Mouse (Mus musculus) T-helper 2 cell (primary cell): ENCODE results near the gene Skiv2l.

ENCODE experiments used
- in situ Hi-C: fragments of 300-600 bp; cut with MboI, MseI; formaldehyde crosslinking; loops from one replicate; pipeline ENCODE4 v1.15.1; 2025; ENCODE audit warnings: high pct_unique_total_duplicates

Skiv2l gene

GRCm38 (mm10) chr17:34874321-34874720, 24.3 kb upstream of the Skiv2l start:
- in situ Hi-C loops = no loop called here

GRCm38 (mm10) chr17:34865981-34866380, 16.0 kb upstream of the Skiv2l start:
- in situ Hi-C loops = no loop called here

GRCm38 (mm10) chr17:34862416-34863081, 12.5 kb upstream of the Skiv2l start, which contains the start of gene Cfb:
Cfb (minus strand) TSS chr17:34862518.
- in situ Hi-C loops = no loop called here

- in situ Hi-C loops = no loop called here
These were observed 11.8 kb upstream of the Skiv2l start for GRCm38 (mm10) chr17:34861704-34862415.

- in situ Hi-C loops = no loop called here
These were observed 10.5 kb upstream of the Skiv2l start for GRCm38 (mm10) chr17:34860514-34860913.

- in situ Hi-C loops = loop anchor here (5.0 kb wide), 1 partner anchor 54 kb away; the partner anchor contains the start of gene Slc44a4
These were observed 8.7 kb upstream of the Skiv2l start for GRCm38 (mm10) chr17:34858670-34859069.

- in situ Hi-C loops = loop anchor here (5.0 kb wide), 1 partner anchor 56 kb away; the partner anchor contains the start of gene Slc44a4
These were observed 5.8 kb upstream of the Skiv2l start for GRCm38 (mm10) chr17:34855825-34856224.

- in situ Hi-C loops = loop anchor here (5.0 kb wide), 1 partner anchor 58 kb away; the partner anchor contains the start of gene Slc44a4
These were observed 4.8 kb upstream of the Skiv2l start for GRCm38 (mm10) chr17:34854761-34855160.

GRCm38 (mm10) chr17:34853511-34853910, 3.5 kb upstream of the Skiv2l start:
- in situ Hi-C loops = no loop called here

- in situ Hi-C loops = no loop called here
These were observed 611 bp upstream of the Skiv2l start for GRCm38 (mm10) chr17:34850517-34851125.

GRCm38 (mm10) chr17:34847615-34848014, 2.4 kb downstream of the Skiv2l start:
- in situ Hi-C loops = loop anchor here (25.0 kb wide), 1 partner anchor 810 kb away; the partner anchor contains the start of genes Col11a2, H2-Ke6, Rxrb and Slc39a7

GRCm38 (mm10) chr17:34847192-34847591, 2.8 kb downstream of the Skiv2l start:
- in situ Hi-C loops = loop anchor here (25.0 kb wide), 1 partner anchor 810 kb away; the partner anchor contains the start of genes Col11a2, H2-Ke6, Rxrb and Slc39a7

- in situ Hi-C loops = loop anchor here (25.0 kb wide), 1 partner anchor 808 kb away; the partner anchor contains the start of genes Col11a2, H2-Ke6, Rxrb and Slc39a7
These were observed 5.1 kb downstream of the Skiv2l start for GRCm38 (mm10) chr17:34844884-34845283.

GRCm38 (mm10) chr17:34840736-34841307, 9.2 kb downstream of the Skiv2l start:
- in situ Hi-C loops = loop anchor here (25.0 kb wide), 1 partner anchor 804 kb away; the partner anchor contains the start of genes Col11a2, H2-Ke6, Rxrb and Slc39a7

GRCm38 (mm10) chr17:34838785-34839184, 11.2 kb downstream of the Skiv2l start:
- in situ Hi-C loops = loop anchor here (25.0 kb wide), 1 partner anchor 801 kb away; the partner anchor contains the start of genes Col11a2, H2-Ke6, Rxrb and Slc39a7

- in situ Hi-C loops = loop anchor here (25.0 kb wide), 1 partner anchor 800 kb away; the partner anchor contains the start of genes Col11a2, H2-Ke6, Rxrb and Slc39a7
These were observed 12.3 kb downstream of the Skiv2l start for GRCm38 (mm10) chr17:34837464-34838324.

GRCm38 (mm10) chr17:34836856-34837221, 13.2 kb downstream of the Skiv2l start, which contains the start of the genes Stk19 and Dxo:
Stk19 (minus strand) TSS chr17:34836945.
Dxo (plus strand) TSS chr17:34837019.
- in situ Hi-C loops = loop anchor here (25.0 kb wide), 1 partner anchor 800 kb away; the partner anchor contains the start of genes Col11a2, H2-Ke6, Rxrb and Slc39a7

- in situ Hi-C loops = loop anchor here (25.0 kb wide), 1 partner anchor 799 kb away; the partner anchor contains the start of genes Col11a2, H2-Ke6, Rxrb and Slc39a7
These were observed 13.7 kb downstream of the Skiv2l start for GRCm38 (mm10) chr17:34836155-34836855.

GRCm38 (mm10) chr17:34830776-34831175, 19.2 kb downstream of the Skiv2l start:
- in situ Hi-C loops = loop anchor here (25.0 kb wide), 1 partner anchor 793 kb away; the partner anchor contains the start of genes Col11a2, H2-Ke6, Rxrb and Slc39a7
